Mouse (Mus musculus): ENCODE results near the gene Myo18a. TPM values are rescaled to one million over a fixed set of nuclear protein-coding genes. Genes with fewer than 3 reads are reported as not detected.

The Myo18a gene
- polyA plus RNA-seq (2015; fragmentation: Nextera tagmentation; extraction: Ambion mirVana): 15.4 and 16.0 TPM in 2 replicates

GRCm38 (mm10) chr11:77762783-77763672 lies at the start of gene Myo18a:
Myo18a (plus strand) TSS chr11:77763246.
- Histone ChIP-seq H3K9me3 (replicated peaks; ENCODE audit: control insufficient read depth, low read length) (no peaks in the 10 kb centered on the region), H3K27ac (ENCODE audit: low read length) (peak within 1 kb of the TSS; percentile 76), H3K4me1 (ENCODE audit: control insufficient read depth, low read depth, low read length) (peaks cover 44% of the 10 kb centered on the region), H3K4me2 (ENCODE audit: low read depth, low read length) (peak within 1 kb of the TSS; percentile 96), H3K9ac (ENCODE audit: low read depth, low read length) (peak within 1 kb of the TSS; percentile 96), H3K36me3 (ENCODE audit: control insufficient read depth, insufficient read depth) (no peaks in the 10 kb centered on the region), H3K27me3 (ENCODE audit: control insufficient read depth, insufficient read depth, low read depth, low read length) (no peaks in the 10 kb centered on the region), H3K4me3 (ENCODE audit: low read depth, low read length) (peak within 1 kb of the TSS; percentile 81)
- peak; percentile 71 for ATAC-seq (ENCODE audit: low read depth)
- 3% methylated on average over 70 of the region's 79 CpGs for WGBS (ENCODE audit: insufficient replicate concordance)

GRCm38 (mm10) chr11:77713736-77714135 lies 49.3 kb upstream of the Myo18a start:
- Histone ChIP-seq H3K4me2 (ENCODE audit: low read depth, low read length) (no peak overlapping the region), H3K27ac (ENCODE audit: low read length) (no peak overlapping the region), H3K4me3 (ENCODE audit: low read depth, low read length) (no peak overlapping the region), H3K9ac (ENCODE audit: low read depth, low read length) (no peak overlapping the region), H3K36me3 (ENCODE audit: control insufficient read depth, insufficient read depth) (peaks cover 5% of the 10 kb centered on the region), H3K27me3 (ENCODE audit: control insufficient read depth, insufficient read depth, low read depth, low read length) (no peaks in the 10 kb centered on the region), H3K4me1 (ENCODE audit: control insufficient read depth, low read depth, low read length) (no peaks in the 10 kb centered on the region), H3K9me3 (replicated peaks; ENCODE audit: control insufficient read depth, low read length) (no peaks in the 10 kb centered on the region)
- WGBS (ENCODE audit: insufficient replicate concordance): 83% methylated on average over 3 of the region's 3 CpGs
- no peak for ATAC-seq (ENCODE audit: low read depth)

GRCm38 (mm10) chr11:77719055-77719454 lies 44.0 kb upstream of the Myo18a start:
- Histone ChIP-seq H3K27ac (ENCODE audit: low read length) (no peak overlapping the region), H3K4me3 (ENCODE audit: low read depth, low read length) (no peak overlapping the region), H3K4me2 (ENCODE audit: low read depth, low read length) (no peak overlapping the region), H3K36me3 (ENCODE audit: control insufficient read depth, insufficient read depth) (no peaks in the 10 kb centered on the region; the same call in 1 of the 2 replicates), H3K27me3 (ENCODE audit: control insufficient read depth, insufficient read depth, low read depth, low read length) (no peaks in the 10 kb centered on the region), H3K9ac (ENCODE audit: low read depth, low read length) (no peak overlapping the region), H3K4me1 (ENCODE audit: control insufficient read depth, low read depth, low read length) (no peaks in the 10 kb centered on the region), H3K9me3 (replicated peaks; ENCODE audit: control insufficient read depth, low read length) (no peaks in the 10 kb centered on the region)
- 82% methylated on average over 2 of the region's 2 CpGs for WGBS (ENCODE audit: insufficient replicate concordance)
- ATAC-seq (ENCODE audit: low read depth): no peak

GRCm38 (mm10) chr11:77721389-77721788 lies 41.7 kb upstream of the Myo18a start:
- Histone ChIP-seq H3K27ac (ENCODE audit: low read length) (no peak overlapping the region), H3K9me3 (replicated peaks; ENCODE audit: control insufficient read depth, low read length) (no peaks in the 10 kb centered on the region), H3K4me3 (ENCODE audit: low read depth, low read length) (no peak overlapping the region), H3K36me3 (ENCODE audit: control insufficient read depth, insufficient read depth) (no peaks in the 10 kb centered on the region; the same call in 1 of the 2 replicates), H3K4me1 (ENCODE audit: control insufficient read depth, low read depth, low read length) (no peaks in the 10 kb centered on the region), H3K4me2 (ENCODE audit: low read depth, low read length) (no peak overlapping the region), H3K9ac (ENCODE audit: low read depth, low read length) (no peak overlapping the region), H3K27me3 (ENCODE audit: control insufficient read depth, insufficient read depth, low read depth, low read length) (no peaks in the 10 kb centered on the region)
- ATAC-seq (ENCODE audit: low read depth): no peak
- 76% methylated on average over 4 of the region's 4 CpGs for WGBS (ENCODE audit: insufficient replicate concordance)

GRCm38 (mm10) chr11:77724766-77725165 lies 38.3 kb upstream of the Myo18a start:
- 70% methylated on average over 7 of the region's 7 CpGs for WGBS (ENCODE audit: insufficient replicate concordance)
- ATAC-seq (ENCODE audit: low read depth): no peak
- Histone ChIP-seq H3K27me3 (ENCODE audit: control insufficient read depth, insufficient read depth, low read depth, low read length) (no peaks in the 10 kb centered on the region), H3K4me3 (ENCODE audit: low read depth, low read length) (no peak overlapping the region), H3K36me3 (ENCODE audit: control insufficient read depth, insufficient read depth) (no peaks in the 10 kb centered on the region), H3K4me1 (ENCODE audit: control insufficient read depth, low read depth, low read length) (no peaks in the 10 kb centered on the region), H3K4me2 (ENCODE audit: low read depth, low read length) (no peak overlapping the region), H3K9ac (ENCODE audit: low read depth, low read length) (no peak overlapping the region), H3K27ac (ENCODE audit: low read length) (no peak overlapping the region), H3K9me3 (replicated peaks; ENCODE audit: control insufficient read depth, low read length) (no peaks in the 10 kb centered on the region)

GRCm38 (mm10) chr11:77725183-77725582 lies 37.9 kb upstream of the Myo18a start, which contains the start of gene Cryba1:
Cryba1 (minus strand) TSS chr11:77725283.
- Histone ChIP-seq H3K9ac (ENCODE audit: low read depth, low read length) (no peak within 1 kb of the TSS), H3K27ac (ENCODE audit: low read length) (no peak within 1 kb of the TSS), H3K4me3 (ENCODE audit: low read depth, low read length) (no peak within 1 kb of the TSS), H3K4me2 (ENCODE audit: low read depth, low read length) (no peak within 1 kb of the TSS), H3K36me3 (ENCODE audit: control insufficient read depth, insufficient read depth) (no peaks in the 10 kb centered on the region), H3K4me1 (ENCODE audit: control insufficient read depth, low read depth, low read length) (no peaks in the 10 kb centered on the region), H3K9me3 (replicated peaks; ENCODE audit: control insufficient read depth, low read length) (no peaks in the 10 kb centered on the region), H3K27me3 (ENCODE audit: control insufficient read depth, insufficient read depth, low read depth, low read length) (no peaks in the 10 kb centered on the region)
- WGBS (ENCODE audit: insufficient replicate concordance): 67% methylated on average over 7 of the region's 7 CpGs
- ATAC-seq (ENCODE audit: low read depth): no peak

GRCm38 (mm10) chr11:77728587-77728986 lies 34.5 kb upstream of the Myo18a start:
- no peaks in the 10 kb centered on the region for H3K4me1 ChIP-seq (ENCODE audit: control insufficient read depth, low read depth, low read length)
- WGBS (ENCODE audit: insufficient replicate concordance): 48% methylated on average over 2 of the region's 2 CpGs
- no peak overlapping the region for H3K9ac ChIP-seq (ENCODE audit: low read depth, low read length)
- ATAC-seq (ENCODE audit: low read depth): no peak
- H3K27ac ChIP-seq (ENCODE audit: low read length): no peak overlapping the region
- H3K9me3 ChIP-seq (replicated peaks; ENCODE audit: control insufficient read depth, low read length): no peaks in the 10 kb centered on the region
- H3K4me3 ChIP-seq (ENCODE audit: low read depth, low read length): no peak overlapping the region
- H3K36me3 ChIP-seq (ENCODE audit: control insufficient read depth, insufficient read depth): no peaks in the 10 kb centered on the region
- no peak overlapping the region for H3K4me2 ChIP-seq (ENCODE audit: low read depth, low read length)
- no peaks in the 10 kb centered on the region for H3K27me3 ChIP-seq (ENCODE audit: control insufficient read depth, insufficient read depth, low read depth, low read length)

GRCm38 (mm10) chr11:77737289-77737688 lies 25.8 kb upstream of the Myo18a start:
- Histone ChIP-seq H3K36me3 (ENCODE audit: control insufficient read depth, insufficient read depth) (no peaks in the 10 kb centered on the region), H3K27me3 (ENCODE audit: control insufficient read depth, insufficient read depth, low read depth, low read length) (no peaks in the 10 kb centered on the region), H3K4me2 (ENCODE audit: low read depth, low read length) (no peak overlapping the region), H3K4me3 (ENCODE audit: low read depth, low read length) (no peak overlapping the region), H3K27ac (ENCODE audit: low read length) (no peak overlapping the region), H3K4me1 (ENCODE audit: control insufficient read depth, low read depth, low read length) (no peaks in the 10 kb centered on the region), H3K9ac (ENCODE audit: low read depth, low read length) (no peak overlapping the region), H3K9me3 (replicated peaks; ENCODE audit: control insufficient read depth, low read length) (no peaks in the 10 kb centered on the region)
- 1% methylated on average over 6 of the region's 6 CpGs for WGBS (ENCODE audit: insufficient replicate concordance)
- no peak for ATAC-seq (ENCODE audit: low read depth)

GRCm38 (mm10) chr11:77738555-77738954 lies 24.5 kb upstream of the Myo18a start:
- no peak for ATAC-seq (ENCODE audit: low read depth)

More at GRCm38 (mm10) chr11:77738555-77738954, 24.5 kb upstream of the Myo18a start:
- Histone ChIP-seq H3K27me3 (ENCODE audit: control insufficient read depth, insufficient read depth, low read depth, low read length) (no peaks in the 10 kb centered on the region), H3K4me3 (ENCODE audit: low read depth, low read length) (no peak overlapping the region), H3K4me2 (ENCODE audit: low read depth, low read length) (no peak overlapping the region), H3K9ac (ENCODE audit: low read depth, low read length) (no peak overlapping the region), H3K9me3 (replicated peaks; ENCODE audit: control insufficient read depth, low read length) (no peaks in the 10 kb centered on the region), H3K4me1 (ENCODE audit: control insufficient read depth, low read depth, low read length) (no peaks in the 10 kb centered on the region), H3K36me3 (ENCODE audit: control insufficient read depth, insufficient read depth) (no peaks in the 10 kb centered on the region), H3K27ac (ENCODE audit: low read length) (no peak overlapping the region)
- 52% methylated on average over 7 of the region's 7 CpGs for WGBS (ENCODE audit: insufficient replicate concordance)
